Mouse (Mus musculus) kidney, postnatal 36 days (tissue): ENCODE results near the gene Cd40.

Experiments
- DNase-seq, 2 experiments: peaks; one replicate each; pipeline ENCODE4 v3.0.0; 2021 to 2022; ENCODE audit warnings: mixed read lengths in 2 of 2

Cd40 gene

DNA sequence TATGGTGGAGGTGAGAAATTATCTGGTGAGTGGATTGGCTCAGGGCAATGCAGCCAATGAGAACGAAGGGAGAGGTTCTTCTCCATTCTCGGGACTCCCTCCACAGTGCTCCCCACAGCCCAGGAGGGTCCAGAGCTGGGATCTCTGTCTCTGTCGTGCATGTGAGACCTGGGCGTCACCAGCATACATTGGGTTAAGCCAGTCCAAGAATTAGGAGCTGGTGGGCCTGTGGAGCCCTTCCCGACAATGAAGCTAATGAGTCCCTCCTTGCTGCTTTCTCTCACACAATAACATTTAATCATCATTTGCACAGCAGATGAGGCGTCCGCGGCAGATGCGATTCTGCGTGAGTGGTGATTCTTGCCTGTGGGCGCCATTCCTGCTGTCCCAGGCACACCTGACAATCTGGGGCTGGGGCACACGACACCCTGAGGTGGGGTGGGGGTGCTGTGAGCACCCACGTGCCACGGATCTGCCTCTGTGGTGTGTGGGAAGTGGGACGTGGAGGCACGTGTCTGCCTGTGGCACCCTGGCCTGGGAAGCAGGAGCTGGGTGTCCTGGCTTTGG lies 50.2 kb downstream of the Cd40 start:
- DNase-seq: no peak

- no peak for DNase-seq
Observed at GRCm38 (mm10) chr2:165106585-165106984, 51.2 kb downstream of the Cd40 start.

DNA sequence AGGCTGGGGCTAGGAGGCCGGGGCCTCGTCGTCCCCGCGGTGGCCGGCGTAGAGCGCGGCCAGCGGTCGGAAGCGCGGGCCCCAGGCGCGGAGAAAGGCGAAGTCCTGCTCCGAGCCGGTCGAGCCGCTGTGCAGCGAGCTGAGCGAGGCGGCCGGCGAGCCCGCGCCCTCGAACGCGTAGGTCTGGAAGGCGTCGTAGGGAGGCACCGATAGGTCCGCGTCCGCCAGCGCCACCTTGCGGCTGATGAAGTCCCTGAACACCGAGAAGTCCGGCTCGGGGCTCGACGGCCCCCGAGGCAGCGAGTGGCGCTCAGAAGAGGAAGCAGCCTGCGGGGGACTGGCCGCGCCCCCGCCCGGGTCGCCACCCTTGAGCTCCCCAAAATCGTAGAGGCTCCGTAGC lies 56.7 kb downstream of the Cd40 start:
- DNase-seq: peak; percentile 79 to 96

GRCm38 (mm10) chr2:165113733-165114132 lies 58.3 kb downstream of the Cd40 start:
- no peak for DNase-seq

DNA sequence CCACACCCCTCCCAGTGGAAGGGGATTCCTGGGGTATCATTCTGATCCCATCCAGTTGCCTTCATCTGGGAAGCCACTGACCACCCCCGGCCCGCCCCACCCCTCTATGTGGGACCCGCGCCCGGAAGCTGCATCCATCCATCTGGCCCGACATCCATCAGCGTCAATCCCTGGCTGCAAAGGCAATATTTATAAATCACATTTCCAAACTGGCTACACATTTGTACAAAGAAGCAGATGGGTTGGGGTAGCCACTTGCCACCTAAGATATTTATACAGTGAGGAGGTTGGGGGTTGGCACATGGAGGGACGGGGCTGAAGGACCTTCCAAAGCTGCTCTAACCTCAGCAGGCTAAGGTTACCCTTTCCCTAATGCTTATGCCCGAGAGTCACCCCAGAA lies 65.3 kb downstream of the Cd40 start:
- DNase-seq: no peak

GRCm38 (mm10) chr2:165121206-165121840 lies 65.9 kb downstream of the Cd40 start:
- peak; percentile 19 to 46 for DNase-seq
